Mouse (Mus musculus) lung, postnatal 0 days (tissue): Measurements from ENCODE around the gene Asxl1.

ENCODE experiments used
- CTCF ChIP-seq: IDR thresholded peaks from 2 replicates; pipeline ENCODE4 v1.5.1; 2016; ENCODE audit warnings: antibody characterized with exemption, mild to moderate bottlenecking
- EP300 ChIP-seq: IDR thresholded peaks from 2 replicates; pipeline ENCODE4 v1.6.1; 2016; ENCODE audit warnings: antibody characterized with exemption, mild to moderate bottlenecking, control low read depth

DNA sequence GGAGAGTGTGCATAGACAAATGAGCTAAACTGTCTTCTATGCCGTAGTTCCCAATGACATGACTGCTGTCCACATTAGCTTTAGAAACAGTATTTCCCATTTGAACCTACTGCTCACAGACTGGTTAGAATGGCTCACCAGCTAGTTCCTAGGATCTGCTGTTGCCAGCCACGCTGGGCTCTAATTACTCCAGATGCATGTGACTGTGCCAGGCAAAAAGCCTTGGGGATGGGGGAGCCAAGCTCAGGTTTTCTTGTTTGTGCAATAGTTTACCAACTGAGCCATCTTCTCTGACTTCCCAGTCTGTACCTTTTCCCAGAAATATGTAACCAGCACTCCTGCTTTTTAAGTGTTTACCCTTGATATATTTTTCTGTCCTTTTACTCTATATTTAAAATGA, 29.8 kb downstream of the Asxl1 start:
- no peak for TF ChIP-seq CTCF
- no peak for TF ChIP-seq EP300
